Mouse (Mus musculus) myocyte (in vitro differentiated cells): ENCODE results near the gene Nrp1. TPM values are rescaled to one million over a fixed set of nuclear protein-coding genes. Genes with fewer than 3 reads are reported as not detected.
A peak's percentile ranks its signal among the peaks of the same experiment; 100 is the strongest.

Experiments used
- H3K27me3 ChIP-seq: one replicate; pipeline ENCODE4 v1.6.1; 2011; ENCODE audit not compliant: control insufficient read depth, insufficient read depth, insufficient read length
- H3K36me3 ChIP-seq: one replicate; pipeline ENCODE4 v1.6.1; 2011; ENCODE audit not compliant: control insufficient read depth, insufficient read depth
- H3K4me2 ChIP-seq: one replicate; pipeline ENCODE4 v1.6.1; 2011; ENCODE audit warnings: low read depth, control low read depth
- H3K4me3 ChIP-seq: one replicate; pipeline ENCODE4 v1.5.1; 2011; ENCODE audit warnings: mild to moderate bottlenecking, control low read depth, moderate library complexity
- H3K79me2 ChIP-seq: one replicate; pipeline ENCODE4 v1.6.1; 2011; ENCODE audit not compliant: control insufficient read depth, insufficient read depth
- H3ac ChIP-seq: one replicate; pipeline ENCODE4 v1.6.1; 2011; ENCODE audit not compliant: control insufficient read depth, insufficient read length
- CEBPB ChIP-seq: IDR thresholded peaks from 2 replicates; pipeline ENCODE4 v1.6.1; 2011; ENCODE audit warnings: mild to moderate bottlenecking, moderate library complexity; ENCODE audit not compliant: poor library complexity, insufficient read depth, severe bottlenecking
- E2F4 ChIP-seq: IDR thresholded peaks from one replicate; pipeline ENCODE4 v1.6.1; 2011; ENCODE audit warnings: mild to moderate bottlenecking, control low read depth, moderate library complexity; ENCODE audit not compliant: insufficient read depth
- MAX ChIP-seq: IDR thresholded peaks from one replicate; pipeline ENCODE4 v1.6.1; 2011; ENCODE audit warnings: low read depth, mild to moderate bottlenecking, control low read depth
- MYOD1 ChIP-seq, 3 experiments: IDR thresholded peaks; one replicate each; pipeline ENCODE4 v1.6.1; 2011; ENCODE audit warnings: control low read depth in 2 of 3, low read depth in 2 of 3, mild to moderate bottlenecking in 2 of 3, moderate library complexity in 1 of 3; ENCODE audit not compliant: insufficient read length in 2 of 3, control insufficient read depth in 1 of 3
- MYOG ChIP-seq, 3 experiments: IDR thresholded peaks; one replicate each; pipeline ENCODE4 v1.6.1; 2011; ENCODE audit warnings: control low read depth in 2 of 3, low read depth in 2 of 3, mild to moderate bottlenecking in 2 of 3; ENCODE audit not compliant: insufficient read length in 2 of 3, control insufficient read depth in 1 of 3, insufficient read depth in 1 of 3
- POLR2A ChIP-seq: IDR thresholded peaks from one replicate; pipeline ENCODE4 v1.6.1; 2011; ENCODE audit warnings: low read depth, mild to moderate bottlenecking, control low read depth, moderate library complexity; ENCODE audit not compliant: insufficient read length
- POLR2AphosphoS2 ChIP-seq: IDR thresholded peaks from one replicate; pipeline ENCODE4 v1.6.1; 2011; ENCODE audit warnings: low read depth, control low read depth; ENCODE audit not compliant: insufficient read length
- REST ChIP-seq: IDR thresholded peaks from one replicate; pipeline ENCODE4 v1.6.1; 2011; ENCODE audit warnings: mild to moderate bottlenecking, control low read depth, moderate library complexity; ENCODE audit not compliant: insufficient read depth, insufficient read length
- SRF ChIP-seq: IDR thresholded peaks from one replicate; pipeline ENCODE4 v1.6.1; 2011; ENCODE audit warnings: low read depth; ENCODE audit not compliant: control insufficient read depth, insufficient read length
- TCF12 ChIP-seq: IDR thresholded peaks from one replicate; pipeline ENCODE4 v1.6.1; 2011; ENCODE audit warnings: mild to moderate bottlenecking, control low read depth; ENCODE audit not compliant: poor library complexity, insufficient read depth, severe bottlenecking
- TCF3 ChIP-seq: IDR thresholded peaks from one replicate; pipeline ENCODE4 v1.6.1; 2011; ENCODE audit warnings: low read depth, control low read depth; ENCODE audit not compliant: insufficient read length
- USF1 ChIP-seq: IDR thresholded peaks from one replicate; pipeline ENCODE4 v1.6.1; 2011; ENCODE audit warnings: low read depth, mild to moderate bottlenecking, control low read depth, moderate library complexity
- polyA plus RNA-seq: library from polyadenylated mRNA; unstranded; fragments of >200 nt; fragmentation: generic; extraction: Trizol; gene quantifications from one replicate; pipeline ENCODE4 v1.2.1, GENCODE M21; 2012; ENCODE audit warnings: missing spikeins

Gene Nrp1
- polyA plus RNA-seq, 1 experiment, result 12.7 TPM

DNA sequence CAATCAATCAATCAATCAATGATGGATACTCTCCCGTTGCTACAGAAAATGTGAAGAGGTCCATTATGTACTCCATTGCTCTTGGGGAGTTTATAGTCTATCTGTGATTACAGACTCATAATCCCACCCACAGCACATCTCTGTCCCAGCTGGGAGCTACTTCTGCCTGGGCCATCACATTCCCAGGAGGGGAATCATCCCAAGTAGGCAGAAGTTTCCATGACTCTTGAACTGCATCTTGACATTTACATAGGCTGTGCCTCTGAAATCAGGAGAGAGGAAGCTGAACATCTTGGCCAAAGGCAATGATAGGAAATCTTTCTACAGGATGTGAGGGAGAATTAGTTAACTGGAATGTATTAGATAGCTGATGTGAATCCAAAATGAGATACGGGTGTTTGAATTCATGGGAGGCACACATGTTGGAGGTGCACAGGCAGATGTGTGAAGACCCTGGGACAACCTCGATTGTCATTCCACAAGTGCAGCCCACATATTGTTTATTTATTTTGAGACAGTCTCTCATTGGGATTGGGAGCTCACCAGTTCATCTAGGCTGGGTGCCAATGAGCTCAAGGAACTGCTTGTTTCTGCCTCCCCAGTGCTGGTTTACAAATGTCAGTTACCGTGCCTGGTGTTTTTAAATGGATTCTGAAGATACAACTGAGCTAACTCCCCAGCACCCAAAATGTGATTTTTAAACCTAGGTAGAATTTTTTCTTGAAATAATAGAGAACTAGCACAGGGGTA, 108.5 kb downstream of the Nrp1 start:
- Histone ChIP-seq H3ac (no peak overlapping the region), H3K36me3 (peaks cover 13% of the 10 kb centered on the region), H3K4me3 (no peak overlapping the region), H3K27me3 (no peaks in the 10 kb centered on the region), H3K4me2 (peak overlapping the region; percentile 36), H3K79me2 (no peaks in the 10 kb centered on the region)
- TF ChIP-seq MYOD1 (IDR thresholded peaks at IDR 0.05; ENCODE audit: control insufficient read depth in 1 of 3, insufficient read length in 2 of 3, low read depth in 2 of 3) (no peak), POLR2A (no peak), MAX (no peak), POLR2AphosphoS2 (no peak), REST (no peak), CEBPB (no peak), USF1 (no peak), SRF (no peak), MYOG (IDR thresholded peaks at IDR 0.05; ENCODE audit: control insufficient read depth in 1 of 3, insufficient read depth in 1 of 3, insufficient read length in 2 of 3, low read depth in 2 of 3) (no peak), TCF3 (no peak), TCF12 (no peak), E2F4 (no peak)

DNA sequence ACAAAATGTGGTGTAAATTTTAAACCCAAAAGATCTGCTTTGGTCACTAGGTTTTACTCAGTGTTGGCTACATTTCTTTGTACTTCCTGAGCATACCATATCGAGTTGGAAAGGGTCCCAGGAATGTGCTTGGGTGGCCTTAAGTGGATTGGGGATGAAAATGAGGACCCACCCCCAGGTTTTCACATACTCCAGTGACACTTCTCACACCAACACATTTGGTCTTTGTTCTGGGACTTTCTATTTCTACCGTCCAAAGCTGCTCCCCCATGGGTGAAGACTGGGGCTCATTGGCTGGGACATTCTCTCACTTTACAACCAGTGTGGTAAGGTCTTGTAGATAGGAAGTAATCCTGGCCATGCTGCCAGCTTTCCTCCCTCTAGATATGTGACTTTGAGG, 111.7 kb downstream of the Nrp1 start:
- no peaks in the 10 kb centered on the region for H3K27me3 ChIP-seq
- H3K79me2 ChIP-seq, result no peaks in the 10 kb centered on the region
- H3K4me2 ChIP-seq, result no peak overlapping the region
- H3ac ChIP-seq, result no peak overlapping the region
- peaks cover 11% of the 10 kb centered on the region for H3K36me3 ChIP-seq
- H3K4me3 ChIP-seq, result no peak overlapping the region
- TF ChIP-seq E2F4 (no peak), CEBPB (no peak), MYOD1 (IDR thresholded peaks at IDR 0.05; ENCODE audit: control insufficient read depth in 1 of 3, insufficient read length in 2 of 3, low read depth in 2 of 3) (no peak), POLR2A (no peak), TCF3 (no peak), POLR2AphosphoS2 (no peak), TCF12 (no peak), SRF (no peak), MYOG (IDR thresholded peaks at IDR 0.05; ENCODE audit: control insufficient read depth in 1 of 3, insufficient read depth in 1 of 3, insufficient read length in 2 of 3, low read depth in 2 of 3) (no peak), USF1 (no peak)

DNA sequence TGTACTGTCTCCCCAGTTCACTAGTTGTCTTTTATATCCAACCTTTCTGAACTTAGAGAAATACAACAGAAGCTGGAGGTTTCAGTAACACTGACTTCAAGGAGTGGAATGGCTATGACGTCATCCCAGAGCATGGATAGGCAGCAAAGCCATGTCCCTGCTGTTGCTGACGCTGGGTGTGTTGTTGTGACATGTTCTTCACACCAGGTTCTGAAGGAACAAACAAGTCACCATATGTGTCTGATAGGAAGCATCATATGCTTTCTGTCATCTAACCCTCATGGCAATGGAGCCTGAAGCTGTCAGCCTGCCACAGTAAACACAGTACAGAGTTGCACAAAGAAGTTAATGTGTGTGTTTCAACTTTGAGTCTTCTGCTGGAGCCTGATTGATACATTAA, 112.8 kb downstream of the Nrp1 start:
- TF ChIP-seq POLR2AphosphoS2, result no peak
- TF ChIP-seq SRF, result no peak
- no peak for TF ChIP-seq TCF12
- TF ChIP-seq USF1, result no peak
- TF ChIP-seq MAX, result no peak
- TF ChIP-seq TCF3, result no peak
- TF ChIP-seq REST, result no peak
- no peak for TF ChIP-seq CEBPB
- no peak for TF ChIP-seq E2F4
- TF ChIP-seq MYOD1 (IDR thresholded peaks at IDR 0.05; ENCODE audit: control insufficient read depth in 1 of 3, insufficient read length in 2 of 3, low read depth in 2 of 3), result no peak
- no peak for TF ChIP-seq MYOG (IDR thresholded peaks at IDR 0.05; ENCODE audit: control insufficient read depth in 1 of 3, insufficient read depth in 1 of 3, insufficient read length in 2 of 3, low read depth in 2 of 3)
- no peak for TF ChIP-seq POLR2A
- H3K4me3 ChIP-seq, result no peak overlapping the region
- H3K27me3 ChIP-seq, result no peaks in the 10 kb centered on the region
- H3K4me2 ChIP-seq, result no peak overlapping the region
- no peaks in the 10 kb centered on the region for H3K79me2 ChIP-seq
- H3K36me3 ChIP-seq, result peaks cover 11% of the 10 kb centered on the region
- no peak overlapping the region for H3ac ChIP-seq

DNA sequence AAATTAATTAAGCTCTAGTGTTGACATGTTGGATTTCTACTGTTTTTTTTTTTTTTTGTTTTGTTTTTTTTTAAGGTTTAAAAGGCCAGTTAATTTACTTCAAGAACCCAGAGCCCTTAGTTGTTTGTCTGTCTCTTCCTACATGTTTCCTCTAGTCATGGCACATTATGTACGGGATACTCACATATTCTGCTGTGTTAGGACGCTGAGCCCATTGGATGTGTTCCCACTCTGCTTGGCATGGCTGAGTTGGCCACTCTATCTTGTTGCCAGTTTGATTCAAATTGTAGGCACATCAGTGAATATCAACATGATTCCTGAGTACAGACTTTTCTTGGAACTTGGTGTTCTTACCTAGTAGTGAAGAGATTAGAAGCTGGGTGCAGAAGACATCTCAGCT, 114.5 kb downstream of the Nrp1 start:
- Histone ChIP-seq H3K4me3 (no peak overlapping the region), H3K4me2 (no peak overlapping the region), H3ac (no peak overlapping the region), H3K27me3 (no peaks in the 10 kb centered on the region), H3K36me3 (peaks cover 11% of the 10 kb centered on the region), H3K79me2 (no peaks in the 10 kb centered on the region)
- TF ChIP-seq POLR2A, result no peak
- no peak for TF ChIP-seq TCF12

DNA sequence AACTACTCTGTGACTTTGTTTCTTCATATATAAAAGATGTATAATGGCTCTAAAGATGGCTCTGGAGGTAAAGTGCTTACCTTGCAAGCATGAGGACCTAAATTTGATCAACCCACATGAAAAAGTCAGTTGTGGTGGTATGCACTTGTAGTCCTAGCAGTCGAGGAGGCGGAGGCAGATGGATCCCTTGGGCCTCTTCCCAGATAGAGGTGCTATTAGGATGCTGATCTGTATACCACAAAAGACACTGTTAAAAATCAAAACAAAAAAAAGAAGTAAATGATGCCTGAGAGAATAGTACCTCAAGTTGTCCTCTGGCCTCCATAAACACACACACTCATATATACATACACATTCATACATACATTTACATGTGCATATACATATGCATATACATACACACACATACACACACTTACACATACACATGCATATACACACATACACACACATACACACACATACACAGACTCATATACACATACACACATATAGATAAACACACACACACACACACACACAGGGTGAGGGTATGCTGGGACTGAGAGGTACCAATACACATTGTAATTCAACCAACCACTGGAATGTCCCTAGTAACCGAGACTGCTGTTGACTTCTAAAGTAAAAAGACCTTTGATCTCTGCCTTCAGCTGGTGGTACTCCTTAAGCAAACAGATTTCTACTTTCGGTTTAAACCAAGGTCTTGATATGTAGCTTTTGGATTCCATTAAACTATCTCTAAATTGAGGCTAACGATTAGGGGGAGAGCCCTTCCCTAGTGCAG, 115.2 kb downstream of the Nrp1 start:
- H3K27me3 ChIP-seq, result no peaks in the 10 kb centered on the region
- no peak overlapping the region for H3ac ChIP-seq
- no peak overlapping the region for H3K4me3 ChIP-seq
- no peak for TF ChIP-seq E2F4
- TF ChIP-seq REST, result no peak
- no peak for TF ChIP-seq TCF12
- TF ChIP-seq POLR2A, result no peak
- TF ChIP-seq MAX, result no peak
- no peak for TF ChIP-seq MYOD1 (IDR thresholded peaks at IDR 0.05; ENCODE audit: control insufficient read depth in 1 of 3, insufficient read length in 2 of 3, low read depth in 2 of 3)
- no peak for TF ChIP-seq SRF
- no peak for TF ChIP-seq POLR2AphosphoS2
- TF ChIP-seq USF1, result no peak
- TF ChIP-seq CEBPB, result no peak
- no peak for TF ChIP-seq TCF3
- no peak for TF ChIP-seq MYOG (IDR thresholded peaks at IDR 0.05; ENCODE audit: control insufficient read depth in 1 of 3, insufficient read depth in 1 of 3, insufficient read length in 2 of 3, low read depth in 2 of 3)
- no peak overlapping the region for H3K4me2 ChIP-seq
- peaks cover 9% of the 10 kb centered on the region for H3K36me3 ChIP-seq
- no peaks in the 10 kb centered on the region for H3K79me2 ChIP-seq
